Mouse (Mus musculus) lung, embryonic 16.5 days (tissue): ENCODE data around the gene Kif21b. TPM values are rescaled to one million over a fixed set of nuclear protein-coding genes. Genes with fewer than 3 reads are reported as not detected.

Experiments used
- ATAC-seq: fragments of 200-750 bp; cut with Nextera tagmentation; 2 replicates; pipeline ENCODE4 v1.8.0; 2017; ENCODE audit warnings: low read depth, mild to moderate bottlenecking, moderate library complexity
- H3K27ac ChIP-seq: fragments of 300-500 bp; sonication (generic); 2 replicates; pipeline ENCODE4 v1.5.1; 2014; ENCODE audit warnings: mild to moderate bottlenecking, control low read depth, low read length
- H3K27me3 ChIP-seq: fragments of 300-500 bp; sonication (generic); 2 replicates; pipeline ENCODE4 v1.6.1; 2014; ENCODE audit warnings: low read depth, low read length, mixed read lengths; ENCODE audit not compliant: control insufficient read depth, insufficient read depth
- H3K36me3 ChIP-seq: fragments of 300-500 bp; sonication (generic); 2 replicates; pipeline ENCODE4 v1.6.1; 2014; ENCODE audit warnings: low read length; ENCODE audit not compliant: control insufficient read depth, insufficient read depth
- H3K4me1 ChIP-seq: fragments of 300-500 bp; sonication (generic); replicated peaks from 2 replicates; pipeline ENCODE4 v1.6.1; 2014; ENCODE audit warnings: low read length, mixed read lengths; ENCODE audit not compliant: control insufficient read depth, insufficient read depth
- H3K4me2 ChIP-seq: fragments of 300-500 bp; sonication (generic); 2 replicates; pipeline ENCODE4 v1.6.1; 2014; ENCODE audit warnings: low read depth, low read length, control low read depth
- H3K4me3 ChIP-seq: fragments of 300-500 bp; sonication (generic); 2 replicates; pipeline ENCODE4 v1.5.1; 2014; ENCODE audit warnings: mild to moderate bottlenecking, low read length, control low read depth
- H3K9ac ChIP-seq: fragments of 300-500 bp; sonication (generic); 2 replicates; pipeline ENCODE4 v1.6.1; 2014; ENCODE audit warnings: low read length, control low read depth
- H3K9me3 ChIP-seq: fragments of 300-500 bp; sonication (generic); 2 replicates; pipeline ENCODE4 v1.6.1; 2016; ENCODE audit warnings: low read length; ENCODE audit not compliant: control insufficient read depth
- WGBS: fragments of 180-500 bp; shearing (Covaris S2); extraction: QIAGEN DNeasy Blood & Tissue Kit; methylation state at CpG from one replicate; pipeline ENCODE4 v1.1.7; 2014; 5-methylcytosine and 5-hydroxymethylcytosine counted together
- polyA plus RNA-seq: library from polyadenylated mRNA; unstranded; fragments of >200 nt; fragmentation: Nextera tagmentation; extraction: Ambion mirVana; gene quantifications from 2 replicates; pipeline ENCODE4 v1.2.1, GENCODE M21; 2015

The Kif21b gene
- polyA plus RNA-seq, 1 experiment from 2014 or later: 2.2 TPM

DNA sequence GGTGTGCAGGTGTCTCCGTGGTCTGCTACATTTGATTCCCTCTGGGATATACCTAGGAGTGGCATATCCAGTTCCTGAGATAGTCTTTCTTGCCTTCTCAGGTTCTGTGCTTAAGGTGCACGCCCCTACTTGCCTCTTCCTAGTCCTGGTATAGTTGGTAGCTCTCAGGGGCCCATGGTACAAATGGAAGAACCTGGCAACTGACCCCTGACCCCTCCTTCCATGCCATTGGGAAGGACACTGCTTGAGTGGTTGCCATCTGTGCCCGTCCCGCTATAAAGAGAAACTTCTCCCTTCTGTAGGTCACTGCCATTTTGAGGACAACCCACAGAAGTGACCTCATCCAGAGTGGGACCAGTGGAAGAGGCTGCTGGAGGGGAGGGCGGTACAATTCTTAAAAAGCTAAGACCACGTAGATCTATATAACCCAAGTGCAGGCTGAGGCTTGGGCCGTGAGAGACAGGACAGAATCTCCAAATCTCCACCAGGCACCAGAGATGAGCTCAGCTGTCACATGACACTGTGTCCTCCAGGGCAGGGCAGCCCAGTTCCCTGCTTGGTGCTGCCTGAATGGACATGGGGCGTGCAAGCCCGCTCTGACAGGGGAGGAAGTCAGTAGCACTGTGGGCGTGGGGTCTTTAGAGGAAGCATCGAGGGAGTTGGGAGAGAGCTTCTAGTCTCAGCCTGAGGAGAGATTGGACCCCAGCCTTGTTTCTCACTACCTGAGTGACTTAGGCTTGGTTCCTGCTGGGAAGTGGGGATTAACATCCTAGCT, 10.2 kb downstream of the Kif21b start:
- H3K4me1 ChIP-seq: peaks cover 48% of the 10 kb centered on the region
- no peaks in the 10 kb centered on the region for H3K36me3 ChIP-seq
- no peaks in the 10 kb centered on the region for H3K27me3 ChIP-seq
- H3K9me3 ChIP-seq: no peaks in the 10 kb centered on the region
- no peak overlapping the region for H3K27ac ChIP-seq
- no peak overlapping the region for H3K9ac ChIP-seq
- H3K4me3 ChIP-seq: no peak overlapping the region
- ATAC-seq: no peak
- WGBS: 83% methylated on average over 11 of the region's 11 CpGs
- no peak overlapping the region for H3K4me2 ChIP-seq

DNA sequence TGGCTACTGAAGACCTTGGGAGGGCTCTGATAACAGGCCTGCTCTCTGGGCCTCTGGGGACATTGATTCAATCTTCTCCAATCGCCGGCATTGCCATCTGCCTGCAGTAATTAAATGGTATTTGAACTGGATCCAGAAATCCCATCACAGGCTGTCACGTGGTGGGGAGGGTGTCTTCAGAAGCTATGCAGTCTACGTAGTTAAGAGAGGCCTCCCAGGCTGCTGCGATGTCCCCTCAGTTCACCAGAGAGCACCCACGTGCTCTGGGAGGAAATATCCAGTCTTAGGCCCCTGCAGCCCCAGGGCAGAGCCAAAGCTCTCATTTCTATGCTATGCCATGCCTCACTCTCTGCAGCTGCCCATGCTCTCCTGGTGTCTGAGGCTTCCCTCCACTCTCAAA, 11.1 kb downstream of the Kif21b start:
- H3K27me3 ChIP-seq: no peaks in the 10 kb centered on the region

DNA sequence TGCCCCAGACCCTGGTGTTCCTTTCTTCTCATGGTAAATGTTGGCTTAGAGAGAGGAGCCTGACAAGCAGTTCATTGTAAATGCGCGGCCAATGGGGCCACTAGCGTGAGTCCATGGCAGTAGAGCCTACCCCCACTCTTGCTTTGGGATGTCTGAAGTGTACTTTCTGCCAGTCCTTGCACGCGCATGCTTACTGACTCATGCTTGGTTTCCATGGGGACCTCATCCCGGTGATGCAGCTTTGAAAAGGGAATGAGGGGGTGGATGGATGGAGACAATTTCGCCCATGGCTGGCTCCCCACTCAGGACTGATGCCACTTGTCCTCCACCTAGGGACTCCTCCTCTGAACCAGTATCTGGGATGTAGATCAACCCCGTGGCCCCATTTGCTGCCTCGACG, 12.3 kb downstream of the Kif21b start:
- no peak for ATAC-seq
- Histone ChIP-seq H3K9me3 (no peaks in the 10 kb centered on the region), H3K27me3 (no peaks in the 10 kb centered on the region), H3K36me3 (peaks cover 2% of the 10 kb centered on the region; the same call in 1 of the 2 replicates), H3K4me3 (no peak overlapping the region), H3K4me2 (no peak overlapping the region), H3K4me1 (peaks cover 26% of the 10 kb centered on the region), H3K27ac (no peak overlapping the region), H3K9ac (no peak overlapping the region)
- 91% methylated on average over 10 of the region's 10 CpGs for WGBS

More for the DNA sequence above, 11.1 kb downstream of the Kif21b start:
- ATAC-seq: peak; percentile 51; the same call in 1 of the 2 replicates
- no peak overlapping the region for H3K4me2 ChIP-seq
- no peak overlapping the region for H3K27ac ChIP-seq
- peaks cover 38% of the 10 kb centered on the region for H3K4me1 ChIP-seq
- WGBS: 31% methylated on average over 6 of the region's 6 CpGs
- H3K9ac ChIP-seq: no peak overlapping the region
- H3K4me3 ChIP-seq: no peak overlapping the region
- no peaks in the 10 kb centered on the region for H3K9me3 ChIP-seq
- H3K36me3 ChIP-seq: no peaks in the 10 kb centered on the region

DNA sequence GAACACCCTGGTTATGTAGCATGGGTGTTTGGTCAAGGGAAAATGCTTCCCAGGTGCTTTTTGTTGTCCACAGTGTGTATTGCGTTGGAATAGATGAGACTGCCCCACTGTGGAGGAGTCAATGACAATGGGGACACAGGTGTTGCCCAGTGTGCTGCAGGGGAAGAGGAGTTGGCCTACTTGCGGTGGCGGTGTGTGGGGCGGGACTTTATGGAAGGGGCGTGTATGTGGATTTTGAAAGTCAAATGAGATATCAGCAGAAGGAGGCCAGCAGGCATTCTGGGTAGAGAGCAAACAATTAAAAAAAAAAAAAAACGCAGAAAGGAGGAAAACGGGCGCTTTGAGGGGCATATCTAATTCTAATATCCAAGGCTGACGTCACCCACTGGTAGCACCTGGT, 18.5 kb downstream of the Kif21b start:
- no peak overlapping the region for H3K4me3 ChIP-seq
- H3K27ac ChIP-seq: no peak overlapping the region
- H3K27me3 ChIP-seq: no peaks in the 10 kb centered on the region
- no peaks in the 10 kb centered on the region for H3K9me3 ChIP-seq
- no peak overlapping the region for H3K4me2 ChIP-seq
- H3K36me3 ChIP-seq: peaks cover 7% of the 10 kb centered on the region; the same call in 1 of the 2 replicates
- no peak overlapping the region for H3K9ac ChIP-seq
- H3K4me1 ChIP-seq: peaks cover 2% of the 10 kb centered on the region; the same call in 1 of the 2 replicates
- 88% methylated on average over 9 of the region's 9 CpGs for WGBS
- ATAC-seq: no peak

DNA sequence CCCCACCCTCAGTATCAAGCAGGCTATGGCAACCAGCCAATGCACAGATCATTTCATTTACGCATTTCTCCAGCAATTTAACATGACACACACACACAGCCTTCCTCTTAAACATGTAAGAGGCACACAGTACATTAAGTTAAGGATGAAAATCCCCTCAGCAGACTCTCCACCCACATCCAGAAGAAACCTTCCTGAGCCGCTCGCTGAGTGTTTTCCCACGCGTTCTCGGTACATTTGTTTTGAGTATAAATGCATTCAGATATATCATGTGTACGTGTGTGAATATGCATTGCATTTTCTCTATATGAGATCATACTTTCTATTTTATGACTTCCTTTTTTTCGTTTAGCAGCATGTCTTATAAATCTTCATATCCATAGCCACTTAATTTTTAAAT, 20.2 kb downstream of the Kif21b start:
- Histone ChIP-seq H3K4me1 (peaks cover 2% of the 10 kb centered on the region; the same call in 1 of the 2 replicates), H3K4me2 (no peak overlapping the region), H3K9me3 (no peaks in the 10 kb centered on the region), H3K27me3 (no peaks in the 10 kb centered on the region), H3K4me3 (no peak overlapping the region), H3K36me3 (peaks cover 8% of the 10 kb centered on the region; the same call in 1 of the 2 replicates), H3K27ac (no peak overlapping the region), H3K9ac (no peak overlapping the region)
- WGBS: 74% methylated on average over 8 of the region's 8 CpGs
- ATAC-seq: no peak

DNA sequence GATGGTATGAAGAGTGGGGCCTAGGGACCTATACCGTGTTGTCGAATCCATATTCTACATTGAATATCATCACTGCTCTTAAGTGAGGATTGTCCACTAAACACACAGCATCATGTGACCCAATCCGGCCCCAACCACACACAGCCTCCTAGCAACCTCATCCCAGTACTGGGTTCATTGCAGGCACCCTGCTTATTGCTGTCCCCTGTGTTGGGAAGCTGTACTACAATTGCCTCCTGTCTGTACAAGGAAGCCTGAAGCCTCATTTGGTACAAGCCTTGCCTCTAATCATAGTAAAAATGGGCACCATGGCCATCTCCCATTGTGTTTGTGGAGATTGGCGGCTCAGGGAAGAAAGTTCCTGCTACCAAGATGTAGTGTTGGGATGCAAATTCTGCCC, 25.1 kb downstream of the Kif21b start:
- Histone ChIP-seq H3K9me3 (no peaks in the 10 kb centered on the region), H3K27ac (no peak overlapping the region), H3K4me2 (no peak overlapping the region), H3K36me3 (0 out of 2 replicates have a peak, but pooled peaks cover 2% of the 10 kb centered on the region), H3K9ac (no peak overlapping the region), H3K4me3 (no peak overlapping the region), H3K27me3 (no peaks in the 10 kb centered on the region), H3K4me1 (peaks cover 2% of the 10 kb centered on the region; the same call in 1 of the 2 replicates)
- no peak for ATAC-seq
- WGBS: 90% methylated on average over 4 of the region's 4 CpGs

DNA sequence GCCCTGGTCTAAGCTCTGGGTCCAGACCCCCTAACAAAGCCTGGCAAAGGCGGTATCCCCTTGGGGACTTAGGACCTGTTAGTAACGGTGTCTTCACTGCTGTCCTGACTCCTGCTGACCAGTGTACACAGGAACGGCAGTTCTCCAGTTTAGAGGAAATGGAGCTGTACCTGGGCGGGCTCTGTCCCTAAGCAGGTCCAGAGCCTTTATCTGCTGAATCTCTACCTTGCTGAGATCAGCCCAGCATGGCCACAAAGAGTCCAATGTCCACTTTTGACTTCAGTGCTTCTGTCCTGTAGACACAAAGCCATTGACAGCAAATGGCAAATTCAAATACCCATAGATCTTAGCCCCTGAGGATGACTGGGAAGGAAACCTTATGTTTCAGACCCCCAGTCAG, 25.8 kb downstream of the Kif21b start:
- 0 out of 2 replicates have a peak, but pooled peaks cover 2% of the 10 kb centered on the region for H3K36me3 ChIP-seq
- H3K4me3 ChIP-seq: no peak overlapping the region
- H3K4me1 ChIP-seq: peaks cover 2% of the 10 kb centered on the region; the same call in 1 of the 2 replicates
- no peaks in the 10 kb centered on the region for H3K9me3 ChIP-seq
- no peak for ATAC-seq
- no peak overlapping the region for H3K4me2 ChIP-seq
- no peak overlapping the region for H3K27ac ChIP-seq
- H3K27me3 ChIP-seq: no peaks in the 10 kb centered on the region
- no peak overlapping the region for H3K9ac ChIP-seq
- WGBS: 91% methylated on average over 4 of the region's 4 CpGs

DNA sequence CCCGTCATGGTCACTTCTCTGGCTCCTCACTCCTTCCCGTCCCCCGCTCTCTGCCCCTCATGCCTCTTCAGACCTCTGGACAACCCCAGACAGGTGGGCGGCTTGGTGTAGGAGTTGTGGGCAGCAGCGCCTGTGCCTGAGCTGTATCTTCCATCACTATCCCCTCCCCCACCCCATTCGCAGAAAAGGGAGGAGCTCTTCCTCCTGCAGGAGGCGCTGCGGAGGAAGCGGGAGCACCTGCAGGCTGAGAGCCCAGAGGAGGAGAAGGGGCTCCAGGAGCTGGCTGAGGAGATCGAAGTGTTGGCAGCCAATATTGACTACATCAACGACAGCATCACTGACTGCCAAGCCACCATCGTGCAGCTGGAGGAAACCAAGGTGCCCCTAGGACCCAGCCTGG, 28.6 kb downstream of the Kif21b start:
- 47% methylated on average over 12 of the region's 12 CpGs for WGBS
- no peaks in the 10 kb centered on the region for H3K27me3 ChIP-seq
- 0 out of 2 replicates have a peak, but pooled peaks cover 2% of the 10 kb centered on the region for H3K36me3 ChIP-seq
- H3K27ac ChIP-seq: no peak overlapping the region
- no peaks in the 10 kb centered on the region for H3K4me1 ChIP-seq
- no peak overlapping the region for H3K9ac ChIP-seq
- no peak; the same call in 1 of the 2 replicates for ATAC-seq
- H3K4me3 ChIP-seq: no peak overlapping the region
- no peak overlapping the region for H3K4me2 ChIP-seq
- H3K9me3 ChIP-seq: no peaks in the 10 kb centered on the region

DNA sequence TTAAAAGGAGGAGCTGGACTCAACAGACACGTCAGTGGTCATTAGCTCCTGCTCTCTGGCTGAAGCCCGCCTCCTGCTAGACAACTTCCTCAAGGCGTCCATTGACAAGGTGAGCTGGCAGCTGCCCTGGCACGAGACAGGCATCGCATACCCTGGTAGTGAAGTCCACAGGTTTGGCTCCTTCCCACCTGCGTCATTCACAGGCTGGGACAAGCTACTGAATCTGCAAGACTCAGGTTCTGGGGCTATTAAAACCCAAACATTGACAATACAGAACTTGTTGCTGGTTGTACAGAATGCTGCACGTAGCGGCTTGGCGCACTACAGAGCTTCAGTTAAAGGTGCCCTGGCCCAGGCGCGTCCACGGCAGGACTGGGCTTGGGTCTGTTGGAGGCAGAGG, 29.1 kb downstream of the Kif21b start:
- no peak for ATAC-seq
- Histone ChIP-seq H3K9ac (no peak overlapping the region), H3K36me3 (0 out of 2 replicates have a peak, but pooled peaks cover 2% of the 10 kb centered on the region), H3K27ac (no peak overlapping the region), H3K4me1 (no peaks in the 10 kb centered on the region), H3K4me2 (no peak overlapping the region), H3K9me3 (no peaks in the 10 kb centered on the region), H3K27me3 (no peaks in the 10 kb centered on the region), H3K4me3 (no peak overlapping the region)
- WGBS: 85% methylated on average over 12 of the region's 12 CpGs
